Mouse (Mus musculus): Measurements from ENCODE around the gene Znrf2.

GRCm38 (mm10) chr6:54818389-54818788 lies 1.7 kb downstream of the Znrf2 start:
- no peak for TF ChIP-seq JUND (IDR thresholded peaks at IDR 0.05; ENCODE audit: low read depth, low read length)
- no peak for TF ChIP-seq ZC3H11A (IDR thresholded peaks at IDR 0.05; ENCODE audit: low read depth, low read length)
- TF ChIP-seq NELFE (IDR thresholded peaks at IDR 0.05; ENCODE audit: low read depth, low read length): no peak
- no peak for TF ChIP-seq POLR2A (IDR thresholded peaks at IDR 0.05; ENCODE audit: control insufficient read depth in 1 of 2, insufficient read depth in 1 of 2, low read depth in 1 of 2, low read length in 2 of 2, poor library complexity in 1 of 2)
- TF ChIP-seq CTCF (IDR thresholded peaks at IDR 0.05 in 2 of 3, conservative IDR thresholded peaks at IDR 0.05 in 1 of 3; ENCODE audit: control insufficient read depth in 1 of 3, insufficient read depth in 1 of 3, low read depth in 2 of 3, low read length in 3 of 3, poor library complexity in 1 of 3, severe bottlenecking in 1 of 3): no peak
- TF ChIP-seq POLR2AphosphoS2 (IDR thresholded peaks at IDR 0.05; ENCODE audit: low read length): no peak
- no peak for TF ChIP-seq TAL1 (IDR thresholded peaks at IDR 0.05; ENCODE audit: low read length)
- no peak for TF ChIP-seq MAFK (IDR thresholded peaks at IDR 0.05; ENCODE audit: borderline replicate concordance, low read depth, low read length)
